Mouse (Mus musculus) liver, postnatal 0 days (tissue): ENCODE data around the gene Polr2m.

Source experiments
- CTCF ChIP-seq: sonication (generic); IDR thresholded peaks from 2 replicates; pipeline ENCODE4 v1.5.1; 2016; ENCODE audit warnings: antibody characterized with exemption, low read depth
- EP300 ChIP-seq: IDR thresholded peaks from 2 replicates; pipeline ENCODE4 v1.6.1; 2016; ENCODE audit warnings: antibody characterized with exemption, low read depth, mild to moderate bottlenecking

DNA sequence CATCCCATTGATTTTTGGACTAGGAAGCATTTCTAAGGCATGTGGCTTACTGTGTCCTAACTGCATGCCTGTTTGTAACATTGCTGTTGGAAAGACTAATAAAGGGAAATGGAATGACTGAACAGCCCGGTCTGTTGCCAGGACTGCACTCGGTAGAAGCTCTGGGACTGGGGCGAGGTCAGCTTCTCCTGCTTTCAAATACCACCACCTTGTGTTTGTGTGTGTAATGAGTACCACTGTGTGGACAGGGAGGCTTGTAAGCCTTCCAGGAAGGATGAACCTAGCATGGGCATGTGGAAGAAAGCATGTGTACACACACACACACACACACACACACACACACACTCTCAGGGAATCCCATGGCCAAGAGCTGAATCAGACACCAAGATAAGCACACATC, 34.1 kb upstream of the Polr2m start:
- no peak for TF ChIP-seq CTCF
- TF ChIP-seq EP300: no peak
